Mouse (Mus musculus): Measurements from ENCODE around the gene Clnk.

GRCm38 (mm10) chr5:38787851-38788520 is 88.6 kb downstream of the Clnk start:
- TF ChIP-seq CTCF (IDR thresholded peaks at IDR 0.05; ENCODE audit: borderline replicate concordance, insufficient read depth, low read length): no peak
- no peak for TF ChIP-seq POLR2A (IDR thresholded peaks at IDR 0.05; ENCODE audit: low read depth, low read length)

All from embryonic fibroblast, embryonic 13.5 days (primary cell).